Comparison of ENCODE assay signal across 8 mouse cellular contexts in genomic region chr8:125669700-125670195, GRCm38 (mm10). TPM values are rescaled to one million over a fixed set of nuclear protein-coding genes. Genes with fewer than 3 reads are reported as not detected.
DNase-seq lines count a peak whose midpoint lies in the region; ATAC-seq lines count a peak whose summit lies in the region.

Gene Map10, plus strand, starts transcription at chr8:125669818.

- no peaks in the 10 kb centered on the region for H3K27me3 ChIP-seq in hindbrain, embryonic 15.5 days

- peaks cover 16% of the 10 kb centered on the region for H3K4me1 ChIP-seq in hindbrain, embryonic 15.5 days (replicated peaks)

- WGBS in hindbrain, embryonic 15.5 days: 1% methylated on average over 52 of the region's 62 CpGs

- peaks cover 10% of the 10 kb centered on the region; the same call in 1 of the 2 replicates for H3K36me3 ChIP-seq in hindbrain, embryonic 15.5 days

- H3K4me2 ChIP-seq in hindbrain, embryonic 15.5 days: peak within 1 kb of the TSS; percentile 99

- ATAC-seq in hindbrain, embryonic 15.5 days (ENCODE audit: low FRiP score, low read depth): peak; percentile 86

- H3K9ac ChIP-seq in hindbrain, embryonic 15.5 days: peak within 1 kb of the TSS; percentile 69

- peak; percentile 94 for DNase-seq in R1 (ENCODE audit: low read depth, low spot score)
- DNase-seq in cerebellum, postnatal 14 days: peak; percentile 96
- DNase-seq in gastrocnemius, adult 18-20 months (ENCODE audit: low spot score): peak; percentile 90
- DNase-seq in layer of hippocampus, postnatal 25 days (ENCODE audit: extremely low spot score in 1 of 2, low spot score in 1 of 2): peak; percentile 86 to 92
- DNase-seq in lung, postnatal 10 days: peak; percentile 91
- peak; percentile 87 for DNase-seq in ovary, postnatal 36 days (ENCODE audit: low spot score)
- DNase-seq in thymus, postnatal 10 days (ENCODE audit: low spot score in 2 of 2): peak; percentile 78 to 85

- peaks cover 11% of the 10 kb centered on the region for H3K9me3 ChIP-seq in hindbrain, embryonic 15.5 days

- H3K4me3 ChIP-seq in hindbrain, embryonic 15.5 days: peak within 1 kb of the TSS; percentile 59

- peak within 1 kb of the TSS; percentile 76 for H3K27ac ChIP-seq in hindbrain, embryonic 15.5 days (replicated peaks)

RNA-seq across cellular contexts. Expression of gene Map10, which starts in this region (rescaled TPM):
- 1 to 10 TPM; 2.0 to 2.6 TPM for total RNA-seq in gastrocnemius, adult 18-20 months (2021)
- polyA plus RNA-seq in hindbrain, embryonic 15.5 days (2015; fragmentation: Nextera tagmentation; extraction: Ambion mirVana): 7.5 and 7.7 TPM in 2 replicates
- 1 to 10 TPM; 5.2 to 6.5 TPM for total RNA-seq in layer of hippocampus, postnatal 25 days (2021)

Comparison
In these comparisons a context has a peak if more than half of its experiments do, and no peak if none do; other contexts are left out.
1. Peak in every context shown above with its lines: DNase-seq, ATAC-seq, H3K4me3 ChIP-seq and H3K27ac ChIP-seq.